Mouse (Mus musculus) neural tube, embryonic 11.5 days (tissue): Measurements from ENCODE around the gene Gm42791. TPM values are rescaled to one million over a fixed set of nuclear protein-coding genes. Genes with fewer than 3 reads are reported as not detected.
A peak's percentile ranks its signal among the peaks of the same experiment; 100 is the strongest.

Experiments used
- ATAC-seq: fragments of 200-750 bp; cut with Nextera tagmentation; 2 replicates; pipeline ENCODE4 v1.8.0; 2017; ENCODE audit warnings: moderate number of reproducible peaks, mild to moderate bottlenecking, moderate TSS enrichment, moderate library complexity; ENCODE audit not compliant: insufficient read depth, low FRiP score, low TSS enrichment
- DNase-seq: peaks from one replicate; pipeline ENCODE4 v3.0.0-alpha.2; 2015; ENCODE audit warnings: low spot score
- H3K27ac ChIP-seq: fragments of 300-500 bp; sonication (generic); 2 replicates; pipeline ENCODE4 v1.5.1; 2014; ENCODE audit warnings: low read depth, mild to moderate bottlenecking, low read length
- H3K27me3 ChIP-seq: fragments of 300-500 bp; sonication (generic); 2 replicates; pipeline ENCODE4 v1.6.1; 2014; ENCODE audit warnings: mild to moderate bottlenecking, low read length, mixed read lengths; ENCODE audit not compliant: control insufficient read depth, insufficient read depth
- H3K36me3 ChIP-seq: fragments of 300-500 bp; sonication (generic); 2 replicates; pipeline ENCODE4 v1.6.1; 2014; ENCODE audit warnings: mild to moderate bottlenecking, low read length, moderate library complexity, mixed read lengths; ENCODE audit not compliant: control insufficient read depth, insufficient read depth
- H3K4me1 ChIP-seq: fragments of 300-500 bp; sonication (generic); 2 replicates; pipeline ENCODE4 v1.6.1; 2014; ENCODE audit warnings: low read length, mixed read lengths; ENCODE audit not compliant: control insufficient read depth, insufficient read depth
- H3K4me2 ChIP-seq: fragments of 300-500 bp; sonication (generic); 2 replicates; pipeline ENCODE4 v1.6.1; 2014; ENCODE audit warnings: low read depth, mild to moderate bottlenecking, moderate library complexity
- H3K4me3 ChIP-seq: fragments of 300-500 bp; sonication (generic); 2 replicates; pipeline ENCODE4 v1.5.1; 2014; ENCODE audit warnings: low read depth, low read length
- H3K9ac ChIP-seq: fragments of 300-500 bp; sonication (generic); 2 replicates; pipeline ENCODE4 v1.6.1; 2014; ENCODE audit warnings: mild to moderate bottlenecking, low read length
- H3K9me3 ChIP-seq: fragments of 300-500 bp; sonication (generic); 2 replicates; pipeline ENCODE4 v1.6.1; 2016; ENCODE audit warnings: low read length; ENCODE audit not compliant: control insufficient read depth
- WGBS: fragments of 180-500 bp; shearing (Covaris S2); extraction: QIAGEN DNeasy Blood & Tissue Kit; methylation state at CpG from one replicate; pipeline ENCODE4 v1.1.7; 2014; 5-methylcytosine and 5-hydroxymethylcytosine counted together
- polyA plus RNA-seq: library from polyadenylated mRNA; unstranded; fragments of >200 nt; fragmentation: Nextera tagmentation; extraction: Ambion mirVana; gene quantifications from 2 replicates; pipeline ENCODE4 v1.2.1, GENCODE M21; 2014

Gm42791 gene
- polyA plus RNA-seq, 1 experiment from 2014 or later = 2.0 TPM

DNA sequence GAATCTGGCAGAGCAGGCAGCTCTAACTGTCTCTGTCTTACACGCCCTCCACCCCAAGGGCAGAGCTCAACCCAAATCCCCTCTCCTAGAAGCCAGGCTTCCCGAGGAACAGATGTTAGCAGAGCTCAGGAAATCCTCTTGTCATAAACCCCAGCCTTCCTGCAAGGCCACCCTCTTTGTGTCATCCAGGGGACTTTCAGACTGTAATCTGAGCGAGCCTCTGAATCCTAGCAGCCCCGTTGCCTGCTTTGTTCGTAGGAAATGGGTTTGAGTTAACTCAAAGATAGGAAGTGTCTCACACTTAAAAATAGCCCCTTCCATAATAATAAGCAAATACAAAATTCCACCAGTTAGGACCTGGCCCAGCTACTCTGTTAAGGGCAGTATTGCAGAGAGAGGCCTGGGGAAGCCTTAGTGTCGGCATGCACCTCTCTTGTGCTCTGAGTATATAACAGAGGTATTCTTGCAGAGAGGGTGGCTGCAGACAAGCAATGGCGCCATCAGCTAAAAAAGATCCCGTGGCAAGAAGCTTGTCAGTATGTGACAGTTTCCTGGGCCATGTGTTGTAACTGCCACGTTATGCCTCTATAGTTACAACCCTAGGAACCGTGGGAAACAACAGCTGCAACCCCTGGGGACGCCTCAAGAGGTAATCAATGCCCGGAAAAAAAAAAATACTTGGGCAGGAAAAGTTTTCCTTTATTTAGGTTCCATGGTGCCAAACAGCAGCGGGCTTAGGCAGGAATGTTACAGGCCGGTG, 17.1 kb downstream of the Gm42791 start:
- Histone ChIP-seq H3K36me3 (no peaks in the 10 kb centered on the region), H3K4me3 (no peak overlapping the region), H3K27ac (no peak overlapping the region), H3K9me3 (no peaks in the 10 kb centered on the region), H3K4me2 (no peak overlapping the region), H3K4me1 (no peaks in the 10 kb centered on the region), H3K27me3 (no peaks in the 10 kb centered on the region), H3K9ac (no peak overlapping the region)
- 29% methylated on average over 14 of the region's 14 CpGs for WGBS
- ATAC-seq (no peak), DNase-seq (peak; percentile 31)

- no peaks in the 10 kb centered on the region for H3K9me3 ChIP-seq
- no peak overlapping the region for H3K9ac ChIP-seq
- no peaks in the 10 kb centered on the region for H3K27me3 ChIP-seq
- WGBS = 68% methylated on average over 8 of the region's 8 CpGs
- ATAC-seq (no peak), DNase-seq (peak; percentile 10)
- H3K36me3 ChIP-seq = no peaks in the 10 kb centered on the region
- H3K27ac ChIP-seq = no peak overlapping the region
- no peak overlapping the region for H3K4me3 ChIP-seq
- H3K4me2 ChIP-seq = no peak overlapping the region
- H3K4me1 ChIP-seq = no peaks in the 10 kb centered on the region
These were observed 18.1 kb downstream of the Gm42791 start for GRCm38 (mm10) chr5:148976876-148977275.

DNA sequence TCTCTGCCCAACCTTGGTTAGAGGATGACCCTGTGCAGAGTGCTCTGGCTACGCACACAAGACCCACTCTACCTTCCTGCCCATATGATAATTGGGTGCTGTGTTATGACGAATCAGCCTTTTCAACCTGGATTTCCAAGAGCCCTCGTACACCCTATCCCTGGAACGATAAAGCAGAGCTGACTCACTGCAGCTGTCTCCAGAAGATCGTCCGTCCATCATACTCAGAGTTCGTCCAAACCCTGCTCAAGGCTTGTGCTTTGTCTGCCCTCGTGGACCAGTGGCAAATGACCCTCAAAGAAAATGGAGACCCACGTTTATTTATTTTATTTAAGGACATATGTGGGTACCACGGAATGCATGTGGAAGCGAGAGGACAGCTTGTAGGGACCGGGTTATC, 19.9 kb downstream of the Gm42791 start:
- no peaks in the 10 kb centered on the region for H3K4me1 ChIP-seq
- no peaks in the 10 kb centered on the region for H3K36me3 ChIP-seq
- H3K9ac ChIP-seq = no peak overlapping the region
- DNase-seq (peak; percentile 0), ATAC-seq (no peak)
- no peak overlapping the region for H3K4me3 ChIP-seq
- 90% methylated on average over 12 of the region's 12 CpGs for WGBS
- no peaks in the 10 kb centered on the region for H3K27me3 ChIP-seq
- H3K4me2 ChIP-seq = no peak overlapping the region
- H3K27ac ChIP-seq = no peak overlapping the region
- H3K9me3 ChIP-seq = no peaks in the 10 kb centered on the region

DNA sequence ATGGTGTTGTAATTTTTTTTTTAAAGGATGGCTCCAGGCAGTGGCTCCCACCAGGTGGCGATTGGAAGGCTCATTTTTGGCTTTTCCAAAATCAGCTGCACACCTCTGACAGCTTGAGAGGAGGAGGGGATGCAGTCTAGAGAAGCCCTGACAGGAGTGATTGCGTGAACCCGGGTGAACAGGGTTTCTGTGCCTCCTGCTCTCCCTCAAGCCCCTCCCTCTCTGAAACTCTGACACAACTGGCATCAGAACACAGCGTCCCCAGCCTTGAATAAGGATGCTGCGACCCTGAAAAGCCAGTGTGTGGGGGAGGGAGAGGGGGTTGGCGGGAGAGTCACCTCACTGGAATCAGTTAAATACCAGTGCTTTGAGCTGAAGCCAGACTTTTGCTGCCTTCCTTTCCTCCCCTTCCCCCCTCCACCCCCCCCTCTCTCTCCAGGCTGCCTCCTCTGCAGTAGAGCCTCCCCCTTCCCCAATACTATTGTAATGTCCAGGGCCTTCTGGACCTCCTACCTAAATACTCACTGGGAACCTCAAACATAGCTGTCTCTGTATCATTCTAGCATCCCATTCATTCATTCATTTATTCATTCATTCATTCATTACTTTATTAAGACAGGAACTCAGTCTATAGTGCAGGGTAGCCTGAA, 21.8 kb downstream of the Gm42791 start:
- no peak for ATAC-seq

DNA sequence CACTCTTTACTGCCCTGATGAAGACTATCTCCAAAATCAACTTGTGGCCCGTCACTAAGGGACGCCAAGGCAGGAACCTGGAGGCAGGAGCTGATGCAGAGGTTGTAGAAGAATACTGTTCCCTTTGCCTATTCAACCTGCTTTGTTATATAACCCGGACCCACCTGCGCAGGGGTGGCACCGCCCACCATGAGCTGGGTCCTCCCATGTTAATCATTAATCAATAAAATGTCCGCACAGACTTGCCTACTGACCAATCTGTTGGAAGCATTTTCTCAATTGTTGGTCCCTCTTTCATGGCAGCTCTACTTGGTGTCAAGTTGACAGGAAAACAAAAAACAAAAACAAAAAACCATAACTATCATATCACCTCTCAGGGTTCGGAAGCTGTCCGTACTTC, 22.8 kb downstream of the Gm42791 start:
- no peak overlapping the region for H3K4me3 ChIP-seq
- H3K4me2 ChIP-seq = no peak overlapping the region
- WGBS = 93% methylated on average over 8 of the region's 8 CpGs
- ATAC-seq (no peak), DNase-seq (peak; percentile 1)
- H3K9me3 ChIP-seq = no peaks in the 10 kb centered on the region
- no peaks in the 10 kb centered on the region for H3K36me3 ChIP-seq
- no peak overlapping the region for H3K27ac ChIP-seq
- H3K9ac ChIP-seq = no peak overlapping the region
- no peaks in the 10 kb centered on the region for H3K4me1 ChIP-seq
- no peaks in the 10 kb centered on the region for H3K27me3 ChIP-seq

More for the DNA sequence above, 21.8 kb downstream of the Gm42791 start:
- H3K36me3 ChIP-seq = no peaks in the 10 kb centered on the region
- no peaks in the 10 kb centered on the region for H3K27me3 ChIP-seq
- 11% methylated on average over 6 of the region's 6 CpGs for WGBS
- no peaks in the 10 kb centered on the region for H3K9me3 ChIP-seq
- H3K4me1 ChIP-seq = no peaks in the 10 kb centered on the region
- H3K4me2 ChIP-seq = no peak overlapping the region
- DNase-seq = no peak
- no peak overlapping the region for H3K9ac ChIP-seq
- H3K4me3 ChIP-seq = no peak overlapping the region
- H3K27ac ChIP-seq = no peak overlapping the region

DNA sequence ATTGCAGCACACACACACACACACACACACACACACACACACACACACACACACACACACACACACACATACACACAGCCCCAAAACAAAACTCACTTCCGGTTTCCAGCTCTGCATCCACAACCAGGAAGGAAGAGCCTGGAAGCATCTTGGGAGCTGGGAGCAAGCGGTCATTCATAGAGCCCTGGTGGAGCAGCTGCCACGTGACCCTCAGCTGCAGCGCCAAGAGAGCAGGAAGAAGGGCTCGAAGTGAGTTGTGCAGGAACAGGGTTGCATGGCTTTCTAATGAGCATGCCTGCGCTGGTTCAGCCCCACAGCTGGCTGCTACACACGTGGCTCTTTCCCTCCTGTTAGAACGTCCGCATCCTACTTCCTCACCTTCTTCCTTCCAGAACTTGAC, 25.3 kb downstream of the Gm42791 start:
- Histone ChIP-seq H3K36me3 (no peaks in the 10 kb centered on the region), H3K4me3 (no peak overlapping the region), H3K9me3 (no peaks in the 10 kb centered on the region), H3K27me3 (no peaks in the 10 kb centered on the region), H3K4me1 (peaks cover 2% of the 10 kb centered on the region; the same call in 1 of the 2 replicates), H3K4me2 (no peak overlapping the region), H3K27ac (no peak overlapping the region), H3K9ac (no peak overlapping the region)
- DNase-seq (no peak), ATAC-seq (no peak)
- 55% methylated on average over 9 of the region's 9 CpGs for WGBS

DNA sequence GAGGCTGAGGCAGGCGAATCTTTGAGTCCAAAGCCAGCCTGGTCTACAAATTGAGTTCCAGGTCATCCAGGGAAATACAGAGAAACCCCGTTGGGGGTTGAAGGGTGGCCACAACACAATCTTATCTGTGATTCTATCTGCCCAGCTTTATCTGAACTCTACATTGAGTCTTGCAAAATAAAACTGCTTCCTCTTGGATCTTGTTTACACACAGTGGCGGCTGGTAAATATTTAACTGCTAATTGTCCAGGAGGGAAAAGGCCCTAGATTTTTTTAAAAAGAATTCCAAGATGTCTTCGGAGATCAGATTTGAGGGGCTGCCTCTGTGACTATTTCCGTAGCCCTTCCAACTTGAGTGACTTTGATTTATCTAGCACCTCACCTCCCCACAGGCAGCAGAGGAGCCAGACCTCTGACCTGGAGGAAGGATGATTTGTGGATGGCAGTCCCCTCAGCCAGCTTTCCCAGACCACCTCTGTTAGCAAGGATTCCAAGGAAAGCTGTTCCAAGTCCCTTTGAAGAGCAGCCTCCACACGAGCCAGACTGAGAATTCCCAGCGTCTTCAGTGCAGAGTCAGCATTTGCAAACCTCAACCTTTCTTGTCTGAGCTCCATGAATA, 25.9 kb downstream of the Gm42791 start:
- H3K27ac ChIP-seq = no peak overlapping the region
- no peak overlapping the region for H3K4me2 ChIP-seq
- no peak overlapping the region for H3K4me3 ChIP-seq
- no peak for DNase-seq
- H3K27me3 ChIP-seq = no peaks in the 10 kb centered on the region
- no peak overlapping the region for H3K9ac ChIP-seq
- 59% methylated on average over 7 of the region's 7 CpGs for WGBS
- no peaks in the 10 kb centered on the region for H3K9me3 ChIP-seq
- ATAC-seq = no peak
- H3K36me3 ChIP-seq = no peaks in the 10 kb centered on the region
- peaks cover 2% of the 10 kb centered on the region; the same call in 1 of the 2 replicates for H3K4me1 ChIP-seq

- WGBS = 68% methylated on average over 5 of the region's 5 CpGs
- Histone ChIP-seq H3K4me3 (no peak overlapping the region), H3K4me1 (peaks cover 2% of the 10 kb centered on the region; the same call in 1 of the 2 replicates), H3K36me3 (no peaks in the 10 kb centered on the region), H3K27me3 (no peaks in the 10 kb centered on the region), H3K4me2 (no peak overlapping the region), H3K27ac (no peak overlapping the region), H3K9me3 (no peaks in the 10 kb centered on the region), H3K9ac (no peak overlapping the region)
- DNase-seq = no peak
- no peak for ATAC-seq
These were observed 26.8 kb downstream of the Gm42791 start for GRCm38 (mm10) chr5:148968179-148968578.
